Mouse (Mus musculus) liver, postnatal 0 days (tissue): ENCODE data around the gene Arhgap35. TPM values are rescaled to one million over a fixed set of nuclear protein-coding genes. Genes with fewer than 3 reads are reported as not detected.

Experiments used
- ATAC-seq: fragments of 200-750 bp; cut with Nextera tagmentation; 2 replicates; pipeline ENCODE4 v1.8.0; 2017; ENCODE audit warnings: mild to moderate bottlenecking, moderate library complexity
- DNase-seq: peaks from one replicate; pipeline ENCODE4 v3.0.0-alpha.2; 2016
- H3K27ac ChIP-seq: fragments of 300-500 bp; sonication (generic); 2 replicates; pipeline ENCODE4 v1.5.1; 2014; ENCODE audit warnings: antibody characterized with exemption, moderate library complexity, mild to moderate bottlenecking, low read depth
- H3K27me3 ChIP-seq: fragments of 300-500 bp; sonication (generic); 2 replicates; pipeline ENCODE4 v1.6.1; 2014; ENCODE audit warnings: low read length, control low read depth, mixed read lengths; ENCODE audit not compliant: insufficient read depth
- H3K36me3 ChIP-seq: fragments of 300-500 bp; sonication (generic); replicated peaks from 2 replicates; pipeline ENCODE4 v1.6.1; 2014; ENCODE audit warnings: mild to moderate bottlenecking, control low read depth, low read length, moderate library complexity, mixed read lengths; ENCODE audit not compliant: insufficient read depth
- H3K4me1 ChIP-seq: fragments of 300-500 bp; sonication (generic); 2 replicates; pipeline ENCODE4 v1.6.1; 2014; ENCODE audit warnings: antibody characterized with exemption, mild to moderate bottlenecking, control low read depth; ENCODE audit not compliant: insufficient read depth
- H3K4me2 ChIP-seq: fragments of 300-500 bp; sonication (generic); 2 replicates; pipeline ENCODE4 v1.6.1; 2014; ENCODE audit warnings: low read depth, mild to moderate bottlenecking, low read length, moderate library complexity, mixed read lengths
- H3K4me3 ChIP-seq: fragments of 300-500 bp; sonication (generic); 2 replicates; pipeline ENCODE4 v1.5.1; 2014; ENCODE audit warnings: low read depth, low read length
- H3K9ac ChIP-seq: fragments of 300-500 bp; sonication (generic); replicated peaks from 2 replicates; pipeline ENCODE4 v1.6.1; 2014; ENCODE audit warnings: mild to moderate bottlenecking, moderate library complexity
- H3K9me3 ChIP-seq: fragments of 300-500 bp; sonication (generic); 2 replicates; pipeline ENCODE4 v1.6.1; 2016; ENCODE audit warnings: mild to moderate bottlenecking, control low read depth, low read length, mixed read lengths
- CTCF ChIP-seq: sonication (generic); IDR thresholded peaks from 2 replicates; pipeline ENCODE4 v1.5.1; 2016; ENCODE audit warnings: antibody characterized with exemption, low read depth
- EP300 ChIP-seq: IDR thresholded peaks from 2 replicates; pipeline ENCODE4 v1.6.1; 2016; ENCODE audit warnings: antibody characterized with exemption, low read depth, mild to moderate bottlenecking
- WGBS: fragments of 180-500 bp; shearing (Covaris S2); extraction: QIAGEN DNeasy Blood & Tissue Kit; methylation state at CpG from one replicate; pipeline ENCODE4 v1.1.7; 2014; ENCODE audit not compliant: insufficient replicate concordance; 5-methylcytosine and 5-hydroxymethylcytosine counted together
- polyA plus RNA-seq: library from polyadenylated mRNA; unstranded; fragments of >200 nt; fragmentation: Nextera tagmentation; extraction: Ambion mirVana; gene quantifications from 2 replicates; pipeline ENCODE4 v1.2.1, GENCODE M21; 2015

Arhgap35 gene
- polyA plus RNA-seq, 1 experiment from 2014 or later = 2.7 TPM

GRCm38 (mm10) chr7:16621066-16621622 lies 6.4 kb upstream of the Arhgap35 start:
- no peak overlapping the region for H3K9ac ChIP-seq
- DNase-seq (no peak), ATAC-seq (no peak)
- no peaks in the 10 kb centered on the region for H3K9me3 ChIP-seq
- no peaks in the 10 kb centered on the region for H3K27me3 ChIP-seq
- H3K36me3 ChIP-seq = no peaks in the 10 kb centered on the region
- H3K4me2 ChIP-seq = no peak overlapping the region
- H3K4me3 ChIP-seq = no peak overlapping the region
- WGBS = 75% methylated on average over 8 of the region's 8 CpGs
- TF ChIP-seq EP300 (no peak), CTCF (no peak)
- peaks cover 9% of the 10 kb centered on the region for H3K4me1 ChIP-seq
- H3K27ac ChIP-seq = no peak overlapping the region

- DNase-seq (peak; percentile 70), ATAC-seq (no peak)
- WGBS = 1% methylated on average over 30 of the region's 30 CpGs
- peak overlapping the region; percentile 39; the same call in 1 of the 2 replicates for H3K9ac ChIP-seq
- H3K4me3 ChIP-seq = peak overlapping the region; percentile 30
- peaks cover 15% of the 10 kb centered on the region for H3K4me1 ChIP-seq
- peak overlapping the region; percentile 66 for H3K4me2 ChIP-seq
- TF ChIP-seq EP300 (no peak; the same call in 1 of the 2 replicates), CTCF (peak; percentile 76)
- H3K36me3 ChIP-seq = no peaks in the 10 kb centered on the region
- peak overlapping the region; percentile 68; the same call in 1 of the 2 replicates for H3K27ac ChIP-seq
- no peaks in the 10 kb centered on the region for H3K9me3 ChIP-seq
- H3K27me3 ChIP-seq = no peaks in the 10 kb centered on the region
Observed at GRCm38 (mm10) chr7:16618661-16619211, 3.9 kb upstream of the Arhgap35 start.

- ATAC-seq (no peak), DNase-seq (peak; percentile 59)
- no peak overlapping the region for H3K9ac ChIP-seq
- H3K36me3 ChIP-seq = no peaks in the 10 kb centered on the region
- TF ChIP-seq EP300 = no peak
- TF ChIP-seq CTCF = peak; percentile 74
- 17% methylated on average over 2 of the region's 2 CpGs for WGBS
- H3K9me3 ChIP-seq = no peaks in the 10 kb centered on the region
- H3K27ac ChIP-seq = no peak overlapping the region
- no peak overlapping the region for H3K4me3 ChIP-seq
- H3K4me2 ChIP-seq = no peak overlapping the region
- peaks cover 28% of the 10 kb centered on the region for H3K4me1 ChIP-seq
- no peaks in the 10 kb centered on the region for H3K27me3 ChIP-seq
Observed at GRCm38 (mm10) chr7:16617045-16617444, 2.3 kb upstream of the Arhgap35 start.

DNA sequence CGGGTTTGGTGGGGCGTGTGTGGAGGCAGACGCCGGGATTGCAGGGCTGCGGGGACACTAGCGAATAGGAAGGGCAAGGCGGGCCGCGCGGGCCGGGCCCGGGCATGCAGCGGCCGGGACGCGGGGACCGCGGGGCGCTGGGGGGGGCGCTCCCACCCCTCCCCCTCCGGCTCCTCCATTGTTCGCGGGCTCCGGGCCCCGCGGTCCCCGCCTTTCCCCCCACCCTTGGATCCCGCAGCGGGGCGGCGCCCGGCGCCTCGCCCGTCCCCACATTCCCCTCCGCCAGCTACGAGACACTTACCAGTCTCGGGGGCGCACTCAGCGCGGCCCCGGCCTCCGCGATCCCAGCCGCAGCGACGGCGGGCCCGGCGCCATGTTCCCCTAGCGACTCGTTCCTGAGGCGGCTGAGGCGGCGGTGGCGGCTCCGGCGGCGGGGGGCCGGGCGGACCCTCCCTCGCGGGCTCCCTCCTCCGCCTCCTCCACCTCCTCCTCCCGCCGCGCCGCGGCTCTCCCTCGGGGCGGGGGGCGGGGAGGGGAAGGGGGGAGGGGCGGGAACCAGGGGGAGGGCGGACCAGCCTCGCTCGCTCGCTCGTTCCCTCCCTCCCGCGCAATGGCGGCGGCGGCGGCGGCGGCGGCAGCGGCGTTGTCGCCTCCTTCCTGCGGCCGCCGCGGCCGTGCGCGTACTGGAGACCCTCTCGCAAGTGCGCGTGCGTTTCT lies 464 bp downstream of the Arhgap35 start:
- Histone ChIP-seq H3K27ac (peak overlapping the region; percentile 99), H3K9me3 (no peaks in the 10 kb centered on the region), H3K4me1 (peaks cover 38% of the 10 kb centered on the region), H3K4me2 (peak overlapping the region; percentile 89), H3K27me3 (no peaks in the 10 kb centered on the region), H3K36me3 (no peaks in the 10 kb centered on the region), H3K4me3 (peak overlapping the region; percentile 95), H3K9ac (peak overlapping the region; percentile 95)
- under 1% methylated on average over 24 of the region's 101 CpGs for WGBS
- ATAC-seq (peak; percentile 59), DNase-seq (peak; percentile 80)
- TF ChIP-seq CTCF (no peak), EP300 (no peak)

GRCm38 (mm10) chr7:16613461-16614170 lies 1.2 kb downstream of the Arhgap35 start:
- Histone ChIP-seq H3K4me3 (peak overlapping the region; percentile 95), H3K9ac (peak overlapping the region; percentile 95), H3K4me1 (peaks cover 38% of the 10 kb centered on the region), H3K27me3 (no peaks in the 10 kb centered on the region), H3K27ac (peak overlapping the region; percentile 99), H3K9me3 (no peaks in the 10 kb centered on the region), H3K36me3 (no peaks in the 10 kb centered on the region), H3K4me2 (peak overlapping the region; percentile 89)
- TF ChIP-seq EP300 (no peak), CTCF (no peak)
- no peak for DNase-seq
- ATAC-seq = no peak
- WGBS = 8% methylated on average over 20 of the region's 20 CpGs

DNA sequence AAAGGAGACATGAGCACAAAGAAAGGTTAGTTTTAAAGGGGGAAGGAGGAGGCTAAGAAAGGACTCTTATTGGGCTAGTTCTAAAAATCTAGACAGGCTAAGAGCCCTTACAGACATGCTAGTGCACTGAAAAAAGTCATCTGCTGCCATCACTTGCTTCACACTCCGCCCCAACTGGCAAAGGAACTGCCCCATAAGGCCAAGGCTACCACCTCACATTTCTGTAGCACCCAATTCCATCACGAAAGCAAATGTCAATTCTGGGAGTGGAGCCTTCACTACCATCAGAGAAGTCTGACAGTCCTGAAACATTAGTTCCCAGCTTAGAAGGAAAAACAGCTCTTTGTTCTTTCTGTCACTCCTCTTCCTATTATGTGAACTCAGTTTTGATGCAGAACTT lies 4.4 kb downstream of the Arhgap35 start:
- H3K27me3 ChIP-seq = no peaks in the 10 kb centered on the region
- no peaks in the 10 kb centered on the region for H3K36me3 ChIP-seq
- DNase-seq (no peak), ATAC-seq (no peak)
- 82% methylated on average over 2 of the region's 2 CpGs for WGBS
- H3K4me3 ChIP-seq = no peak overlapping the region
- TF ChIP-seq CTCF (no peak), EP300 (no peak)
- H3K4me2 ChIP-seq = no peak overlapping the region
- no peaks in the 10 kb centered on the region for H3K9me3 ChIP-seq
- H3K9ac ChIP-seq = no peak overlapping the region
- no peak overlapping the region for H3K27ac ChIP-seq
- H3K4me1 ChIP-seq = peaks cover 26% of the 10 kb centered on the region
